8 mouse cellular contexts compared by ENCODE assay signal in genomic region chr3:122246986-122247767, GRCm38 (mm10). TPM values are rescaled to one million over a fixed set of nuclear protein-coding genes. Genes with fewer than 3 reads are reported as not detected.
DNase-seq lines count a peak whose midpoint lies in the region; ATAC-seq and TF ChIP-seq lines count a peak whose summit lies in the region.

No protein-coding gene starts in this region.

- H3K4me3 ChIP-seq in C2C12 (ENCODE audit: insufficient read depth, poor library complexity, severe bottlenecking): peak overlapping the region; percentile 70
- peak overlapping the region; percentile 90; the same call in 1 of the 2 replicates for H3K4me3 ChIP-seq in forebrain, embryonic 12.5 days (replicated peaks)
- H3K4me3 ChIP-seq in neural tube, embryonic 12.5 days: no peak overlapping the region; the same call in 1 of the 2 replicates

- ATAC-seq in forebrain, embryonic 12.5 days (ENCODE audit: low FRiP score): no peak
- no peak for ATAC-seq in neural tube, embryonic 12.5 days (ENCODE audit: low FRiP score, low read depth)

- peak; percentile 31 for DNase-seq in NIH3T3 (ENCODE audit: low read depth)
- DNase-seq in kidney, postnatal 36 days: peak; percentile 59 to 62
- DNase-seq in natural killer cell, adult 2 months (ENCODE audit: low spot score in 2 of 2): no peak
- DNase-seq in gastrocnemius, postnatal 14 days: no peak
- no peak for DNase-seq in lung, postnatal 10 days

- H3K27me3 ChIP-seq in C2C12 (ENCODE audit: control insufficient read depth, insufficient read depth, insufficient read length): no peaks in the 10 kb centered on the region
- no peaks in the 10 kb centered on the region for H3K27me3 ChIP-seq in forebrain, embryonic 12.5 days
- H3K27me3 ChIP-seq in neural tube, embryonic 12.5 days (replicated peaks): no peaks in the 10 kb centered on the region

- H3K4me1 ChIP-seq in forebrain, embryonic 12.5 days: peaks cover 29% of the 10 kb centered on the region
- peaks cover 10% of the 10 kb centered on the region for H3K4me1 ChIP-seq in neural tube, embryonic 12.5 days

- WGBS in forebrain, embryonic 12.5 days: 68% methylated on average over 12 of the region's 12 CpGs
- WGBS in neural tube, embryonic 12.5 days: 68% methylated on average over 12 of the region's 12 CpGs

- TF ChIP-seq CTCF in C2C12 (IDR thresholded peaks at IDR 0.05; ENCODE audit: control insufficient read depth, insufficient read depth, insufficient read length): no peak

- H3K9me3 ChIP-seq in forebrain, embryonic 12.5 days: no peaks in the 10 kb centered on the region
- H3K9me3 ChIP-seq in neural tube, embryonic 12.5 days: no peaks in the 10 kb centered on the region

- H3K9ac ChIP-seq in forebrain, embryonic 12.5 days: no peak overlapping the region
- H3K9ac ChIP-seq in neural tube, embryonic 12.5 days: no peak overlapping the region

- H3K4me2 ChIP-seq in forebrain, embryonic 12.5 days: peak overlapping the region; percentile 78
- H3K4me2 ChIP-seq in neural tube, embryonic 12.5 days (replicated peaks): peak overlapping the region; percentile 73

- H3K79me3 ChIP-seq in C2C12 (ENCODE audit: low read depth): peaks cover 58% of the 10 kb centered on the region

- H3K79me2 ChIP-seq in C2C12 (ENCODE audit: control insufficient read depth, insufficient read depth): peaks cover 65% of the 10 kb centered on the region

- H3ac ChIP-seq in C2C12 (ENCODE audit: control insufficient read depth, insufficient read length, low read depth): peak overlapping the region; percentile 74

- H3K27ac ChIP-seq in forebrain, embryonic 12.5 days: 0 out of 2 replicates have a peak overlapping the region, but pooled peaks have one; percentile 13
- no peak overlapping the region for H3K27ac ChIP-seq in neural tube, embryonic 12.5 days

- intact Hi-C loops in gastrocnemius, postnatal 14 days (cut with DNase I; ENCODE audit: low total_unique reads): no loop called here

- H3K36me3 ChIP-seq in C2C12 (ENCODE audit: control insufficient read depth, insufficient read depth): peaks cover 11% of the 10 kb centered on the region
- H3K36me3 ChIP-seq in forebrain, embryonic 12.5 days (replicated peaks): 0 out of 2 replicates have a peak, but pooled peaks cover 2% of the 10 kb centered on the region
- no peaks in the 10 kb centered on the region for H3K36me3 ChIP-seq in neural tube, embryonic 12.5 days

TF ChIP-seq in C2C12, 6 proteins besides CTCF, POLR2A, EP300 and RAD21:
- TF ChIP-seq MAX (IDR thresholded peaks at IDR 0.05) (no peak), MYOD1 (IDR thresholded peaks at IDR 0.05; ENCODE audit: control insufficient read depth, insufficient read length, low read depth) (no peak), MYOG (IDR thresholded peaks at IDR 0.05; ENCODE audit: control insufficient read depth, extremely low read depth, insufficient read length) (no peak), USF1 (IDR thresholded peaks at IDR 0.05; ENCODE audit: low read depth) (no peak), FOSL1 (IDR thresholded peaks at IDR 0.05; ENCODE audit: insufficient read depth, low read length, poor library complexity, severe bottlenecking) (no peak), CEBPB (IDR thresholded peaks at IDR 0.05; ENCODE audit: low read depth) (no peak)
TF ChIP-seq in C2C12: peak in this region for 0.

RNA-seq across cellular contexts. Expression of gene Gclm, which starts 1.8 kb away (rescaled TPM):
- polyA plus RNA-seq in C2C12 (2012; fragmentation: generic; extraction: Trizol): 84.0 TPM
- polyA plus RNA-seq in forebrain, embryonic 12.5 days (2016; fragmentation: Nextera tagmentation; extraction: Ambion mirVana): 61.3 and 64.6 TPM in 2 replicates
- 62.3 and 63.9 TPM in 2 replicates for polyA plus RNA-seq in neural tube, embryonic 12.5 days (2016; fragmentation: Nextera tagmentation; extraction: Ambion mirVana)
- 10 to 100 TPM; 22.7 to 28.7 TPM for total RNA-seq in gastrocnemius, postnatal 14 days (2021)

RNA-seq across cellular contexts. Expression of gene Dnttip2, which starts 27.0 kb away (rescaled TPM):
- 18.7 TPM for polyA plus RNA-seq in C2C12 (2012; fragmentation: generic; extraction: Trizol)
- 81.4 and 82.7 TPM in 2 replicates for polyA plus RNA-seq in forebrain, embryonic 12.5 days (2016; fragmentation: Nextera tagmentation; extraction: Ambion mirVana)
- polyA plus RNA-seq in neural tube, embryonic 12.5 days (2016; fragmentation: Nextera tagmentation; extraction: Ambion mirVana): 70.4 and 72.8 TPM in 2 replicates
- total RNA-seq in gastrocnemius, postnatal 14 days (2021): 10 to 100 TPM; 18.4 to 19.7 TPM

RNA-seq across cellular contexts. Expression of gene Bcar3, which starts 46.8 kb away (rescaled TPM):
- polyA plus RNA-seq in C2C12 (2012; fragmentation: generic; extraction: Trizol): 34.9 TPM
- polyA plus RNA-seq in forebrain, embryonic 12.5 days (2016; fragmentation: Nextera tagmentation; extraction: Ambion mirVana): 10.9 and 11.0 TPM in 2 replicates
- 13.2 and 14.0 TPM in 2 replicates for polyA plus RNA-seq in neural tube, embryonic 12.5 days (2016; fragmentation: Nextera tagmentation; extraction: Ambion mirVana)
- 1 to 10 TPM; 8.3 to 9.5 TPM for total RNA-seq in gastrocnemius, postnatal 14 days (2021)

Comparison
In these comparisons a context has a peak if more than half of its experiments do, and no peak if none do; other contexts are left out.
1. DNase-seq: peak in NIH3T3 (single experiment) and kidney, postnatal 36 days (2 of 2); none in natural killer cell, adult 2 months (0 of 2), gastrocnemius, postnatal 14 days (single experiment) and lung, postnatal 10 days (single experiment).